Mouse (Mus musculus) skeletal muscle tissue, adult 2 months (tissue): Measurements from ENCODE around the gene Ppt2.

ENCODE experiments used
- DNase-seq: peaks from one replicate; pipeline ENCODE4 v3.0.0-alpha.2; 2012; ENCODE audit warnings: low read depth, low spot score

Ppt2 gene

GRCm38 (mm10) chr17:34627943-34628643 is at the start of gene Ppt2:
Ppt2 (minus strand) TSS chr17:34628510.
- DNase-seq = no peak

GRCm38 (mm10) chr17:34676671-34677070 is 48.4 kb upstream of the Ppt2 start:
- no peak for DNase-seq

- DNase-seq = no peak
These were observed 47.8 kb upstream of the Ppt2 start for GRCm38 (mm10) chr17:34676093-34676460.

GRCm38 (mm10) chr17:34675205-34676092 is 47.1 kb upstream of the Ppt2 start:
- no peak for DNase-seq

- DNase-seq = no peak
These were observed 46.4 kb upstream of the Ppt2 start for GRCm38 (mm10) chr17:34674524-34675204.

GRCm38 (mm10) chr17:34673139-34673538 is 44.8 kb upstream of the Ppt2 start:
- DNase-seq = no peak

- DNase-seq = no peak
These were observed 44.0 kb upstream of the Ppt2 start for GRCm38 (mm10) chr17:34672246-34672792.

- DNase-seq = no peak
These were observed 43.1 kb upstream of the Ppt2 start for GRCm38 (mm10) chr17:34671151-34672066.

- no peak for DNase-seq
These were observed 41.9 kb upstream of the Ppt2 start, which contains the start of gene Tnxb for GRCm38 (mm10) chr17:34670235-34670634. Tnxb (plus strand) TSS chr17:34670535.

- no peak for DNase-seq
These were observed 36.2 kb upstream of the Ppt2 start for GRCm38 (mm10) chr17:34664472-34664871.

GRCm38 (mm10) chr17:34663558-34663957 is 35.2 kb upstream of the Ppt2 start:
- no peak for DNase-seq

GRCm38 (mm10) chr17:34662978-34663377 is 34.7 kb upstream of the Ppt2 start:
- DNase-seq = no peak

GRCm38 (mm10) chr17:34662468-34662867 is 34.2 kb upstream of the Ppt2 start:
- DNase-seq = no peak

GRCm38 (mm10) chr17:34661121-34661591 is 32.8 kb upstream of the Ppt2 start:
- DNase-seq = peak; percentile 77

- peak; percentile 76 for DNase-seq
These were observed 32.0 kb upstream of the Ppt2 start for GRCm38 (mm10) chr17:34660259-34660820.

GRCm38 (mm10) chr17:34659897-34660214 is 31.5 kb upstream of the Ppt2 start:
- no peak for DNase-seq

GRCm38 (mm10) chr17:34659181-34659896 is 31.0 kb upstream of the Ppt2 start:
- DNase-seq = no peak

GRCm38 (mm10) chr17:34658591-34658990 is 30.3 kb upstream of the Ppt2 start:
- no peak for DNase-seq

GRCm38 (mm10) chr17:34658145-34658544 is 29.8 kb upstream of the Ppt2 start:
- DNase-seq = no peak

- no peak for DNase-seq
These were observed 29.0 kb upstream of the Ppt2 start for GRCm38 (mm10) chr17:34657271-34657670.
